Mouse (Mus musculus) central nervous system, embryonic 18 days (tissue): ENCODE results near the gene Foxa2. TPM values are rescaled to one million over a fixed set of nuclear protein-coding genes. Genes with fewer than 3 reads are reported as not detected.

Experiments used
- polyA plus RNA-seq: library from polyadenylated mRNA; depleted of rRNA; stranded (reverse); fragments of >200 nt; gene quantifications from 2 replicates; pipeline ENCODE4 v1.2.3, GENCODE M21; 2012; rRNA removed

Gene Foxa2
- 1.7 and 2.2 TPM in 2 replicates for polyA plus RNA-seq

DNA sequence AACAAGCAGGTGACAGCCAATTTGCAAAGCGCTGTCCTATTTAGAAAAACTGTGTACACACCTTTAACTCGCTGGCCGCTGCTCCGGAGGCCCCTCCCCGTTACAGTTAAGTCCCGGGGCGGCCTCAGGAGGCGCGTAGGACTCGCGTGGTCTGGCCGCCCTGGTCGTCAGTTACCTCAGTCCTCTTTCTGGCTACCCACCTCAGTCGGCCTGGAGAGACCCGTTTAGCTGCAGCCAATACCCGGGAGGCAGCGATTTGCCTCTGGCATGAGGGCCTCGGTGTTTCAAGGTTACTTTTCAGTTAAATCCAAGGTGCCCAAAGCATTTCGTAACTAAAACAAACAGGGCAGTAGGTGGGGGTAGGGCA lies at the start of gene Foxa2:
Gene Foxa2 (minus strand): TSS at position 171 of the 367 bp plus-strand sequence.

